Mouse (Mus musculus) ES-Bruce4 (cell line): Measurements from ENCODE around the gene Rps6kb2. TPM values are rescaled to one million over a fixed set of nuclear protein-coding genes. Genes with fewer than 3 reads are reported as not detected.

Source experiments
- H3K27ac ChIP-seq: 2 replicates; pipeline ENCODE4 v1.5.1; 2012; ENCODE audit warnings: low read length, inconsistent platforms; ENCODE audit not compliant: insufficient read depth
- H3K27me3 ChIP-seq: 2 replicates; pipeline ENCODE4 v1.6.1; 2012; ENCODE audit warnings: mild to moderate bottlenecking, low read length, inconsistent platforms; ENCODE audit not compliant: control insufficient read depth, poor library complexity, insufficient read depth, severe bottlenecking
- H3K36me3 ChIP-seq: 2 replicates; pipeline ENCODE4 v1.6.1; 2012; ENCODE audit warnings: inconsistent platforms, mild to moderate bottlenecking, low read length, moderate library complexity; ENCODE audit not compliant: control insufficient read depth, poor library complexity, insufficient read depth, severe bottlenecking
- H3K4me1 ChIP-seq: one replicate; pipeline ENCODE4 v1.8.1; 2011; ENCODE audit warnings: low read length; ENCODE audit not compliant: control insufficient read depth, insufficient read depth
- H3K4me3 ChIP-seq: 2 replicates; pipeline ENCODE4 v1.5.1; 2011; ENCODE audit warnings: low read depth, mild to moderate bottlenecking, low read length
- H3K9ac ChIP-seq: 2 replicates; pipeline ENCODE4 v1.6.1; 2012; ENCODE audit warnings: low read depth, mild to moderate bottlenecking, inconsistent platforms; ENCODE audit not compliant: poor library complexity, severe bottlenecking
- H3K9me3 ChIP-seq: replicated peaks from 2 replicates; pipeline ENCODE4 v1.6.1; 2012; ENCODE audit warnings: mild to moderate bottlenecking, low read length, inconsistent platforms; ENCODE audit not compliant: control insufficient read depth, poor library complexity, insufficient read depth, severe bottlenecking
- CTCF ChIP-seq: IDR thresholded peaks from one replicate; pipeline ENCODE4 v1.8.1; 2011; ENCODE audit warnings: low read depth, low read length
- EP300 ChIP-seq: IDR thresholded peaks from 2 replicates; pipeline ENCODE4 v1.6.1; 2011; ENCODE audit warnings: low read depth, low read length; ENCODE audit not compliant: insufficient read depth
- POLR2A ChIP-seq: IDR thresholded peaks from one replicate; pipeline ENCODE4 v1.8.1; 2011; ENCODE audit warnings: low read length; ENCODE audit not compliant: insufficient read depth
- polyA plus RNA-seq: library from polyadenylated mRNA; stranded (reverse); fragments of >200 nt; gene quantifications from 2 replicates; pipeline ENCODE4 v1.2.4, GENCODE M21; 2011; ENCODE audit warnings: low read depth; ENCODE audit not compliant: missing spikeins, insufficient read depth, insufficient read length

Rps6kb2 gene
- polyA plus RNA-seq, 1 experiment = 27.3 TPM

DNA sequence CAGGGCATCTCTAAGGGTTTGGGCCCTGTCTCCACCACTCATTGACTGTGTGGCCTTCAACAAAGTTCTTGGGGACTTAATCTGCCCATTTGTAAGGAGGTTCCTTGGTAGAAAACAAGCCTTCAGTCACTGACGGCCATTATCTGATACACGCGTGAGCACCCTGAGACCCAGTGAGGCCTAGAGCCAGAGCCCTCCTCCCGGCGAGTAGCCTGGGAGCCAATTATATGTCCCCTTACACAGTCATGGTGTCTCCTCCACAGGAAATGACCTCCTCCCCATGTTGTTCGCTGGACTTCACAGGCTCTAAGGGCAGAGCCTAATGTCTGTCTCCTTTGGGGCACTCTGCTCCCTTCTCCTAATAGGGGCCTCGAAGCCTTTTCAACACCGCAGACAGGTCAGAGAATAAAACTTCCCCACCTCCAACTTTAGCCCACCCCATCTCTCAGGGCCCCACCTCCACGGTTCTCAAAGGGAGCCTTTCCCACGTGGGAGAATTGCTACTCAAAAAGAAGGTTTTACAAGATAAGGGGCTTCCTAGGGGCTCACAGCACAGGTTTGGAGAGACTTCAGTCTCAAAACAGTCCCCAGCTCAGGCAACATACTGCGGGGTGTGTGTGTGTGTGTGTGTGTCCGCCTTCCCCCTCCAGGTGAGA, 16.7 kb downstream of the Rps6kb2 start:
- Histone ChIP-seq H3K36me3 (0 out of 2 replicates have a peak, but pooled peaks cover 2% of the 10 kb centered on the region), H3K9ac (no peak overlapping the region), H3K4me3 (no peak overlapping the region), H3K27ac (no peak overlapping the region), H3K27me3 (no peaks in the 10 kb centered on the region), H3K4me1 (peaks cover 2% of the 10 kb centered on the region), H3K9me3 (no peaks in the 10 kb centered on the region)
- TF ChIP-seq CTCF (no peak), POLR2A (no peak), EP300 (no peak)

DNA sequence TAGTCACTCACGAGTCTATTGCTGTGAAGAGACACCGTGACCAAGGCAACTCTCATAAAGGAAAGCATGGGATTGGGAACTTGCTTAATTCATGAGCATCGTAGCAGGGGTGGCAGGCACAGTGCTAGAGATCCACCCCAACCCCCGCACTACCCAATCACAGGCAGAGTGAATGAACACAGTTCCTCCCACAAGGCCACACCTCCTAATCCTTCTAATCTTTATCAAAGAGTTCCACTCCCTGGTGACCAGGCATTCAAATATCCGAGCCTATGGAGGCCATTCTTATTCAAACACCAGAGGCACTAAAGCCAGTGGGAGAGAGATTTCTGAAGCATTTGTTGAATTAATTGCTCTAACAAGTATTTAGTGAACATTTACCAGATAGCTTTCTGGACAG, 17.2 kb downstream of the Rps6kb2 start:
- Histone ChIP-seq H3K27ac (no peak overlapping the region), H3K9me3 (no peaks in the 10 kb centered on the region), H3K4me3 (no peak overlapping the region), H3K36me3 (0 out of 2 replicates have a peak, but pooled peaks cover 2% of the 10 kb centered on the region), H3K4me1 (peaks cover 2% of the 10 kb centered on the region), H3K9ac (no peak overlapping the region), H3K27me3 (no peaks in the 10 kb centered on the region)
- TF ChIP-seq POLR2A (no peak), EP300 (no peak), CTCF (no peak)

DNA sequence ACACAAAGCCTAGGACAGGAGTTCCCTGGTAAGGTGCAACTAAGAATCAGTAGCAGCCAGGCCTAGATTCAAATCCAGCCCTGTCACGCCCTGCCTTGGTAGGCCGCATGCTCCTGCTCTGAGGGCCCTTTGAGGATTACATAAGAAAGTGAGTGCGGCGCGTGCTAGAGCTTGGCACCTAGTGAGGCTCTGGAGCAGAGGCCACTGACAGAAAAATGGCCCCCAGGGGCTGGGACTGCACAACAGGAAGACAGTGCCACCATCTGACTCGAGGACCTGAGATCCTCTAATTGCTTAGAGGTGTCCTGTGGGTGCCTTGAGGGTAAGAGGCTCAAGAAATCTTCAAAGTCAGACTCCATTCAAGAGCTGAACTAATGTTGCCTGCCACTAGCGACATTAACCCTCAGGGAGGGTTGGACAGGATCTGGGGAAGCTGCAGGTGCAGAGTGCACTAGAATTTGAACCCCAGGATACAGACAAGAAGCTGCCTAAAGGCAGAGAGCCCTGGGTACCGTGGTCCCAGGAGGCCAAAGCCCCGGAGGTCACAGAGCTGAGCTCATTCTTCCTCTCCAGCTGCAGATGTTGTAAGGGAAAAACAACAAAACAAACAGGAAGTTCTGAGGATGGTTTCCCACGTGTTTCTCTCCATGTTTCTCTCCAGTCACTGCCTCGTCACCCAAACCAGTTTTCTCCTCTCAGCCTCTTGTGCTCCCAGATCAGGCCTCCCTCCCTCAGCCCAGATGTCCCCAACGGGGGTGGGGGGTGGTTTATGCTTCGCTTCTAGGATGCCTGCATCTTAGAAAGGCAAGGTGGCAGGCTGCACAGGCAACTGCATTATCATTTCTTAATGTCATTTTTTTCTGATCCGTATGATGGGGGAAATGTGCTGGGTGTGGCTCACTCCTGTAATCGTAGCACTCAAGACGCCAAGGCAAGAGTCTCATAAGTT, 18.3 kb downstream of the Rps6kb2 start:
- Histone ChIP-seq H3K4me1 (peaks cover 2% of the 10 kb centered on the region), H3K4me3 (no peak overlapping the region), H3K9me3 (no peaks in the 10 kb centered on the region), H3K27ac (no peak overlapping the region), H3K36me3 (no peaks in the 10 kb centered on the region), H3K9ac (no peak overlapping the region), H3K27me3 (no peaks in the 10 kb centered on the region)
- TF ChIP-seq CTCF = no peak
- TF ChIP-seq POLR2A = no peak
- TF ChIP-seq EP300 = no peak

DNA sequence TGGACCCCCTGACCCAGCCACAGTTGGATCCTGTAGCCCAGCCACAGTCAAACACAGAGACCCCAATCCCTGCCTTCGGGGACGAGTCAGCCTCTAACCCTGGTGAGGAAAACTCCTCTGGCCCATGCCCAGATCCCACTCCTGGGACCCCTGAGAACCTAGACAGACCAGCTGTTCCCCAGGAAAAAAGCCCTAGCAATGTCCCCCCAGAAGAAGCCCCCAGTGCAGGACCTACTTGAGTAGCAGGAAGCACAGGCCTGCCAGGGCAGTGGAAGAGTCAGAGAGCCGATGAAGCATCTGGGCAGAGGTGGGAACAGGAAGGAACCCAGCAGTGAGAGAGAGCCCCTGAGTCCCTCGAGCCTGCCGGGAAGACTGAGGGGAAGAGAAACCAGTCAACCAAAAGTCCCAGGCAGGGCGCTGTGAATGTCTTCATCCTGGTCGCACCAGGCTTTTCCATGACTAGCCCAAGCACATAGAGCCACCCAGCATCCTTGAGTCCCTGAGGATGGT, 19.3 kb downstream of the Rps6kb2 start, which contains the start of gene Cabp4:
Gene Cabp4 (minus strand): TSS at position 275 of the 510 bp plus-strand sequence.
- Histone ChIP-seq H3K4me3 (no peak within 1 kb of the TSS), H3K27me3 (no peaks in the 10 kb centered on the region), H3K36me3 (no peaks in the 10 kb centered on the region), H3K9me3 (no peaks in the 10 kb centered on the region), H3K27ac (no peak within 1 kb of the TSS), H3K9ac (no peak within 1 kb of the TSS), H3K4me1 (no peaks in the 10 kb centered on the region)
- TF ChIP-seq CTCF = no peak
- TF ChIP-seq POLR2A = no peak
- no peak for TF ChIP-seq EP300

DNA sequence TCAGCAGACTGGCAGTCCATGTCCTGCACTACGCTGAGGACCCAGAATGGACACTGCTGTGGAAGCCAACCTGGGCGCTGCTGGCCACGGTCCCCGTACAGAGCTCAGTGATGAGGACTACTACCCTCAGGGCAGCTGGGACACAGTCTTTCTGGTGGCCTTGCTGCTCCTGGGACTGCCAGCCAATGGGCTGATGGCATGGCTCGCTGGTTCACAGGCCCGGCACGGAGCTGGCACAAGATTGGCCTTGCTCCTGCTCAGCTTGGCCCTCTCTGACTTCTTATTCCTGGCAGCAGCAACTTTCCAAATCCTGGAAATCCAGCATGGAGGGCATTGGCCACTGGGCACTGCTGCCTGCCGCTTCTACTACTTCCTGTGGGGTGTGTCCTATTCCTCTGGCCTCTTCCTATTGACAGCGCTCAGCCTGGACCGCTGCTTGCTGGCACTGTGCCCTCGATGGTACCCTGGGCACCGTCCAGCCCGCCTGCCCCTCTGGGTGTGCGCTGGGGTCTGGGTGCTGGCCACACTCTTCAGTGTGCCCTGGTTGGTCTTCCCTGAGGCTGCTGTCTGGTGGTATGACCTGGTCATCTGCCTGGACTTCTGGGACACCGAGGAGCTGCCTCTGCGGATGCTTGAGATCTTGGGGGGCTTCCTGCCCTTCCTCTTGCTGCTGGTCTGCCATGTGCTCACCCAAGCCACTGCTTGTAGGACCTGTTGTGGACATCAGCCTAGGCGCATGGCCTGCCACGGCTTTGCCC, 20.6 kb downstream of the Rps6kb2 start:
- Histone ChIP-seq H3K36me3 (no peaks in the 10 kb centered on the region), H3K27me3 (no peaks in the 10 kb centered on the region), H3K9ac (no peak overlapping the region), H3K27ac (no peak overlapping the region), H3K4me1 (no peaks in the 10 kb centered on the region), H3K9me3 (no peaks in the 10 kb centered on the region), H3K4me3 (no peak overlapping the region)
- TF ChIP-seq CTCF = no peak
- TF ChIP-seq EP300 = no peak
- TF ChIP-seq POLR2A = no peak
